Mouse (Mus musculus) thymus, adult 2 months (tissue): ENCODE results near the gene Rbm20. TPM values are rescaled to one million over a fixed set of nuclear protein-coding genes. Genes with fewer than 3 reads are reported as not detected.

Experiments
- DNase-seq: peaks from one replicate; pipeline ENCODE4 v3.0.0; 2021
- H3K27ac ChIP-seq: fragments of 200-500 bp; 2 replicates; pipeline ENCODE4 v1.5.1; 2012; ENCODE audit warnings: low read length, control low read depth; ENCODE audit not compliant: control insufficient read depth, insufficient read depth
- H3K27me3 ChIP-seq: fragments of 200-500 bp; 2 replicates; pipeline ENCODE4 v1.6.1; 2012; ENCODE audit warnings: mild to moderate bottlenecking, low read length, moderate library complexity, mixed read lengths; ENCODE audit not compliant: control insufficient read depth, insufficient read depth
- H3K36me3 ChIP-seq: fragments of 200-500 bp; 2 replicates; pipeline ENCODE4 v1.6.1; 2012; ENCODE audit warnings: mild to moderate bottlenecking, low read length, moderate library complexity; ENCODE audit not compliant: control insufficient read depth, insufficient read depth
- H3K4me1 ChIP-seq: fragments of 200-500 bp; replicated peaks from 2 replicates; pipeline ENCODE4 v1.6.1; 2012; ENCODE audit warnings: low read length; ENCODE audit not compliant: control insufficient read depth, insufficient read depth
- H3K4me3 ChIP-seq: fragments of 200-500 bp; 2 replicates; pipeline ENCODE4 v1.5.1; 2012; ENCODE audit warnings: mild to moderate bottlenecking, low read length, control low read depth, moderate library complexity; ENCODE audit not compliant: control insufficient read depth, insufficient read depth
- CTCF ChIP-seq: fragments of 200-500 bp; IDR thresholded peaks from 2 replicates; pipeline ENCODE4 v1.5.1; 2012; ENCODE audit warnings: mild to moderate bottlenecking, control low read depth, low read length, moderate library complexity, borderline replicate concordance; ENCODE audit not compliant: control insufficient read depth, poor library complexity, insufficient read depth; ENCODE audit errors: extremely low read depth
- POLR2A ChIP-seq: fragments of 200-500 bp; IDR thresholded peaks from 2 replicates; pipeline ENCODE4 v1.6.1; 2012; ENCODE audit warnings: mild to moderate bottlenecking, low read length, control low read depth, moderate library complexity; ENCODE audit not compliant: control insufficient read depth, poor library complexity, insufficient read depth; ENCODE audit errors: extremely low read depth
- WGBS: fragments of 180-500 bp; shearing (Covaris S2); methylation state at CpG from one replicate; pipeline ENCODE4 v1.1.7; 2018; 5-methylcytosine and 5-hydroxymethylcytosine counted together
- polyA plus RNA-seq: library from polyadenylated mRNA; depleted of rRNA; stranded (reverse); fragments of >200 nt; gene quantifications from 2 replicates; pipeline ENCODE4 v1.2.3, GENCODE M21; 2012

Rbm20 gene
- polyA plus RNA-seq, 1 experiment: 9.8 TPM

GRCm38 (mm10) chr19:53668821-53669220 lies 8.3 kb upstream of the Rbm20 start:
- no peaks in the 10 kb centered on the region for H3K36me3 ChIP-seq
- H3K27me3 ChIP-seq: no peaks in the 10 kb centered on the region
- no peak for DNase-seq
- H3K4me1 ChIP-seq: no peaks in the 10 kb centered on the region
- no peak overlapping the region for H3K4me3 ChIP-seq
- WGBS: 57% methylated on average over 7 of the region's 7 CpGs
- no peak overlapping the region for H3K27ac ChIP-seq
- TF ChIP-seq CTCF (no peak), POLR2A (no peak)

DNA sequence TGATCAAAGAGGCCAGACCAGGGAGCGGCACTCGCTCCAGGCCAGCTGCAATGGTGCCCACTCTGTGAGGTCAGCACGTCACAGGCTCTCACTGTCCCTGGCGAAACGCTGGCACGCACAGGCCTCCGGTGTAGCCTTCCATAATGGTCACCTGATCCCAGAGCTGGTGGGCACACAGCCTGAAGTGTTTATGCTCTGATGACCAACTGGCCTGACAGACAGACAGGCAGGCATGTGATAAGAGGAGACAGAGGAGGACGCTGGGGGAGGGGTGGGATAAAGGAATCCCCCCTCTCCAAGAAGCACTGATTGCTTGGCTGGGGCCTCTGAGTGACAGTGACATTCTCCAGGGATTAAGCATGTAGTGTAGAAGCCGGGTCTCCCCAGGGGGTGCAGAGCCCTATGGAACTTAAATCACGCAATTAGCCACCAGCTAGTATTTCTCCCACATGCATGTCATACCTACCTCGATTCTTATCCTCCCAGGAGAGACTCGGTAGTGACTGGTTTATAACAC lies 6.4 kb upstream of the Rbm20 start:
- 82% methylated on average over 12 of the region's 12 CpGs for WGBS
- no peak for DNase-seq
- Histone ChIP-seq H3K27ac (no peak overlapping the region), H3K36me3 (no peaks in the 10 kb centered on the region), H3K4me3 (no peak overlapping the region), H3K4me1 (no peaks in the 10 kb centered on the region), H3K27me3 (peaks cover 4% of the 10 kb centered on the region)
- no peak for TF ChIP-seq POLR2A
- TF ChIP-seq CTCF: no peak

- no peak for DNase-seq
- H3K36me3 ChIP-seq: no peaks in the 10 kb centered on the region
- no peak overlapping the region for H3K27ac ChIP-seq
- peaks cover 4% of the 10 kb centered on the region for H3K27me3 ChIP-seq
- no peak for TF ChIP-seq POLR2A
- no peak for TF ChIP-seq CTCF
- H3K4me3 ChIP-seq: no peak overlapping the region
- H3K4me1 ChIP-seq: peaks cover 4% of the 10 kb centered on the region; the same call in 1 of the 2 replicates
- WGBS: 81% methylated on average over 3 of the region's 3 CpGs
Measured at GRCm38 (mm10) chr19:53671432-53671831, 5.7 kb upstream of the Rbm20 start.

DNA sequence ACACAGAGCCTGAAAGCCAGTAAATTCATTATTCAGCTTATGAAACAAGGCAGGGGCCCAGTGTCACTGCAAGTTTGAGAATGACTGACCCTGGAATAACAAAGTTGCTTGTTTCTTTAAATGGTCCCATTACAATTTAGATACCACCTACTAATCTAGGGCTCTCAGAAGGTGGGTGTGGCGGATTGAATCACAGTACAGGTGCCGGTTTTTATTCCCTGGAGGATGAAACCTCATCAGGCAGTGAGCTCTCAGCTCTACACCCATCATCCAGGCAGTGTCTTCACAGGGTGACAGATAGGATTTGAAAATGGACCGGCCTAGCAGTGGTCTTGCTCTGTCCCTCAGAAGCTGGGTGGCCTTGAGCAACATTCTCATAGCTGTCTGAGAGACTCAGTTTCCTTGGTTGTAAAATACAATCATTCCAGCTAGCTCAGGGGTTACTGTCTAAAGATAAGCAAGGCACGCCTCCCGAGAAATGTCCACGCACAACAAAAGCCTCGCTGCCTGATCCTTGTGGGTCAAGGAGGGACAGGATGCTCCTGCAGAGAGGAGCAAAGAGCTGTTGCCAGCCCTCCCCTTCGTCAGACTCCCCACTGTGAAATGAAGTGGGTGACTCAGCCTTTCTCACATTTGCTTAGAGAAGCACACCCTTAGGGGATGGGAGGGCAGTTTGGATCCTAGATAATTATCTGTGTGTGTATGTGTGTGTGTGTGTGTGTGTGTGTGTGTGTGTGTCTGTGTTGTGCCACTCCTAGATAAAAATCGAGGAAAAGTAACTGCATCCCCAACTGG lies 2.8 kb upstream of the Rbm20 start:
- TF ChIP-seq CTCF (no peak), POLR2A (no peak)
- Histone ChIP-seq H3K36me3 (no peaks in the 10 kb centered on the region), H3K27ac (no peak overlapping the region), H3K4me1 (peaks cover 15% of the 10 kb centered on the region), H3K27me3 (peaks cover 13% of the 10 kb centered on the region), H3K4me3 (no peak overlapping the region)
- WGBS: 56% methylated on average over 9 of the region's 9 CpGs
- DNase-seq: no peak

GRCm38 (mm10) chr19:53676228-53676627 lies 878 bp upstream of the Rbm20 start:
- 3% methylated on average over 26 of the region's 26 CpGs for WGBS
- DNase-seq: no peak
- peaks cover 13% of the 10 kb centered on the region for H3K27me3 ChIP-seq

GRCm38 (mm10) chr19:53679194-53679593 lies 2.1 kb downstream of the Rbm20 start:
- H3K36me3 ChIP-seq: no peaks in the 10 kb centered on the region
- 98% methylated on average over 9 of the region's 9 CpGs for WGBS
- H3K27me3 ChIP-seq: peaks cover 13% of the 10 kb centered on the region
- no peak for TF ChIP-seq CTCF
- no peak for TF ChIP-seq POLR2A
- H3K27ac ChIP-seq: no peak overlapping the region
- peaks cover 15% of the 10 kb centered on the region for H3K4me1 ChIP-seq
- no peak overlapping the region for H3K4me3 ChIP-seq
- DNase-seq: no peak

More at GRCm38 (mm10) chr19:53676228-53676627, 878 bp upstream of the Rbm20 start:
- H3K27ac ChIP-seq: no peak overlapping the region
- H3K4me1 ChIP-seq: peaks cover 15% of the 10 kb centered on the region
- TF ChIP-seq POLR2A (no peak), CTCF (no peak)
- no peaks in the 10 kb centered on the region for H3K36me3 ChIP-seq
- H3K4me3 ChIP-seq: no peak overlapping the region
